Mouse (Mus musculus) layer of hippocampus, adult 2 months (tissue): ENCODE results near the gene Aox2. TPM values are rescaled to one million over a fixed set of nuclear protein-coding genes. Genes with fewer than 3 reads are reported as not detected.
A peak's percentile ranks its signal among the peaks of the same experiment; 100 is the strongest.

Experiments
- DNase-seq, 2 experiments: peaks; one replicate each; pipeline ENCODE4 v3.0.0; 2022; ENCODE audit warnings: low spot score in 2 of 2
- H3K27ac ChIP-seq: fragments of 200-600 bp; 2 replicates; pipeline ENCODE4 v1.8.1; 2022
- H3K4me3 ChIP-seq: fragments of 200-600 bp; 2 replicates; pipeline ENCODE4 v1.8.1; 2022; ENCODE audit warnings: mild to moderate bottlenecking
- CTCF ChIP-seq: fragments of 200-600 bp; conservative IDR thresholded peaks from 2 replicates; pipeline ENCODE4 v1.8.1; 2022; ENCODE audit warnings: antibody characterized with exemption, mild to moderate bottlenecking, moderate library complexity
- total RNA-seq, 2 experiments: library from RNA; stranded (reverse); gene quantifications; 2 replicates each; pipeline ENCODE4 v1.2.3; 2021

Aox2 gene
- total RNA-seq, 2 experiments from 2014 or later: not detected

GRCm38 (mm10) chr1:58407321-58407720, 129.2 kb downstream of the Aox2 start:
- DNase-seq: no peak
- H3K27ac ChIP-seq: no peak overlapping the region
- no peak for TF ChIP-seq CTCF
- no peak overlapping the region for H3K4me3 ChIP-seq

- Histone ChIP-seq H3K27ac (no peak overlapping the region), H3K4me3 (no peak overlapping the region)
- no peak for TF ChIP-seq CTCF
- no peak for DNase-seq
Observed at GRCm38 (mm10) chr1:58408141-58408540, 130.0 kb downstream of the Aox2 start.

GRCm38 (mm10) chr1:58409553-58410197, 131.5 kb downstream of the Aox2 start:
- H3K4me3 ChIP-seq: no peak overlapping the region
- no peak for TF ChIP-seq CTCF
- H3K27ac ChIP-seq: no peak overlapping the region
- DNase-seq: no peak

- no peak for DNase-seq
- Histone ChIP-seq H3K27ac (no peak overlapping the region), H3K4me3 (no peak overlapping the region)
- TF ChIP-seq CTCF: no peak
Observed at GRCm38 (mm10) chr1:58410198-58410588, 132.1 kb downstream of the Aox2 start.

- no peak for TF ChIP-seq CTCF
- Histone ChIP-seq H3K4me3 (no peak overlapping the region), H3K27ac (no peak overlapping the region)
- DNase-seq: no peak
Observed at GRCm38 (mm10) chr1:58410776-58411175, 132.7 kb downstream of the Aox2 start.

- Histone ChIP-seq H3K4me3 (no peak overlapping the region), H3K27ac (no peak overlapping the region)
- peak; percentile 73 for TF ChIP-seq CTCF
- DNase-seq: no peak
Observed at GRCm38 (mm10) chr1:58415442-58415841, 137.3 kb downstream of the Aox2 start.

GRCm38 (mm10) chr1:58416048-58416447, 137.9 kb downstream of the Aox2 start:
- Histone ChIP-seq H3K27ac (no peak overlapping the region), H3K4me3 (no peak overlapping the region; the same call in 1 of the 2 replicates)
- no peak for DNase-seq
- TF ChIP-seq CTCF: no peak

GRCm38 (mm10) chr1:58420032-58420431, 141.9 kb downstream of the Aox2 start:
- no peak for DNase-seq
- Histone ChIP-seq H3K27ac (no peak overlapping the region), H3K4me3 (peak overlapping the region; percentile 34)
- no peak for TF ChIP-seq CTCF

GRCm38 (mm10) chr1:58420961-58421360, 142.8 kb downstream of the Aox2 start:
- peak overlapping the region; percentile 34 for H3K4me3 ChIP-seq
- peak; percentile 46 for TF ChIP-seq CTCF
- no peak overlapping the region for H3K27ac ChIP-seq
- no peak for DNase-seq

GRCm38 (mm10) chr1:58422879-58423278, 144.8 kb downstream of the Aox2 start:
- peak in 1 of 2 experiments; percentile 32 for DNase-seq
- H3K4me3 ChIP-seq: peak overlapping the region; percentile 99
- TF ChIP-seq CTCF: no peak
- peak overlapping the region; percentile 99 for H3K27ac ChIP-seq

- peak within 1 kb of the TSS; percentile 99 for H3K4me3 ChIP-seq
- no peak for TF ChIP-seq CTCF
- DNase-seq: peak; percentile 95 to 97
- H3K27ac ChIP-seq: peak within 1 kb of the TSS; percentile 99
Observed at GRCm38 (mm10) chr1:58423371-58424248, 145.5 kb downstream of the Aox2 start, which contains the start of gene Clk1. Clk1 (minus strand) TSS chr1:58424066.

GRCm38 (mm10) chr1:58424551-58424950, 146.4 kb downstream of the Aox2 start:
- DNase-seq: no peak
- Histone ChIP-seq H3K4me3 (no peak overlapping the region), H3K27ac (no peak overlapping the region)
- no peak for TF ChIP-seq CTCF

Other genes with a start within 250 kb of the Aox2 start
- gene Aox1, start 248.4 kb upstream of the Aox2 start, total RNA-seq: 1 to 10 TPM; 3.8 to 4.1 TPM
- gene Aox3, start 165.2 kb upstream of the Aox2 start, total RNA-seq: 1 to 10 TPM; 2.5 to 2.9 TPM
- 1 to 10 TPM; 2.2 to 2.5 TPM for gene Aox4, start 67.9 kb upstream of the Aox2 start, total RNA-seq
- 100 to 1,000 TPM; 108 to 111 TPM for gene Bzw1, start 114.6 kb downstream of the Aox2 start, total RNA-seq
- 100 to 1,000 TPM; 104 to 159 TPM for gene Clk1, start 145.7 kb downstream of the Aox2 start, total RNA-seq
- gene Nif3l1, start 166.8 kb downstream of the Aox2 start, total RNA-seq: 10 to 100 TPM; 17.6 to 21.3 TPM
- 10 to 100 TPM; 27.5 to 31.3 TPM for gene Ppil3, start 167.2 kb downstream of the Aox2 start, total RNA-seq
- gene Orc2, start 226.8 kb downstream of the Aox2 start, total RNA-seq: 10 to 100 TPM; 24.7 to 27.9 TPM